Mouse (Mus musculus): ENCODE data around the gene Tmem44. TPM values are rescaled to one million over a fixed set of nuclear protein-coding genes. Genes with fewer than 3 reads are reported as not detected.

Gene Tmem44
- polyA plus RNA-seq (2014; fragmentation: Nextera tagmentation; extraction: Ambion mirVana), result 24.3 and 24.7 TPM in 2 replicates

DNA sequence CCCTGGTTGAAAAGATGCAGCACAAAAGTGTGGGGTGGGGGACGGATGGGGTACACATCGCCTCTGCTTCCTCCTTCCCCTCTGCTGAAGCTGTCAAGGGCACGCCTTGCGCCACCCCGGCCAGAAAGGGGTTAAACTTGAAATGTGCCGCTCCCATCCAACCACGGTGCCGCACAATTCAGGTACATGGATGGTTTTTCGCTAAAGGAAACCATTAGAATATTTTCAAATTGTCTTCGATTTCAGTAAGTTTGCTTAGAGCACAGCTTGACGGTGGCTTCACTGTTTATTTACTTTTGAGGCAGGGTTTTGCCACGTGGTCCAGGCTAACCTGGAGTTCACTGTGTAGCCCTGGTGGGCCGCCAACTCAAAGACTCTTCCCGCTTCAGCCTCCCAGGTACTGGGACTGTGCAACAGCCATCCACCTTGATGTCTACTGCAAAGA is at the start of gene Tmem44:
TSS of gene Tmem44 (minus strand) at position 95 of the 445 bp plus-strand sequence.
- Histone ChIP-seq H3K9me3 (replicated peaks; ENCODE audit: control insufficient read depth, low read length) (no peaks in the 10 kb centered on the region), H3K36me3 (replicated peaks; ENCODE audit: control insufficient read depth, insufficient read depth, low read depth, low read length) (peaks cover 4% of the 10 kb centered on the region; the same call in 1 of the 2 replicates), H3K9ac (replicated peaks; ENCODE audit: low read length) (peak within 1 kb of the TSS; percentile 92), H3K4me2 (ENCODE audit: low read depth, low read length) (peak within 1 kb of the TSS; percentile 74), H3K27me3 (ENCODE audit: control insufficient read depth, insufficient read depth, low read length) (no peaks in the 10 kb centered on the region), H3K4me1 (ENCODE audit: control insufficient read depth, insufficient read depth, low read length) (no peaks in the 10 kb centered on the region), H3K27ac (replicated peaks; ENCODE audit: low read depth, low read length) (no peak within 1 kb of the TSS), H3K4me3 (ENCODE audit: low read depth, low read length) (peak within 1 kb of the TSS; percentile 57)
- ATAC-seq (replicated peaks; ENCODE audit: insufficient number of reproducible peaks, low FRiP score, low TSS enrichment, low read depth), result peak; percentile 67
- 5% methylated on average over 14 of the region's 14 CpGs for WGBS
- peak; percentile 64 for DNase-seq (ENCODE audit: low spot score)

GRCm38 (mm10) chr16:30599491-30600268 is 49.0 kb upstream of the Tmem44 start, which contains the start of gene Fam43a:
Gene Fam43a (plus strand): TSS chr16:30599723.
- Histone ChIP-seq H3K9me3 (replicated peaks; ENCODE audit: control insufficient read depth, low read length) (no peaks in the 10 kb centered on the region), H3K27me3 (ENCODE audit: control insufficient read depth, insufficient read depth, low read length) (peaks cover 3% of the 10 kb centered on the region), H3K27ac (replicated peaks; ENCODE audit: low read depth, low read length) (no peak within 1 kb of the TSS), H3K36me3 (replicated peaks; ENCODE audit: control insufficient read depth, insufficient read depth, low read depth, low read length) (no peaks in the 10 kb centered on the region), H3K9ac (replicated peaks; ENCODE audit: low read length) (peak within 1 kb of the TSS; percentile 70), H3K4me1 (ENCODE audit: control insufficient read depth, insufficient read depth, low read length) (peaks cover 11% of the 10 kb centered on the region), H3K4me3 (ENCODE audit: low read depth, low read length) (peak within 1 kb of the TSS; percentile 66), H3K4me2 (ENCODE audit: low read depth, low read length) (peak within 1 kb of the TSS; percentile 94)
- peak; percentile 90 for DNase-seq (ENCODE audit: low spot score)
- peak; percentile 65 for ATAC-seq (replicated peaks; ENCODE audit: insufficient number of reproducible peaks, low FRiP score, low TSS enrichment, low read depth)
- under 1% methylated on average over 63 of the region's 63 CpGs for WGBS

DNA sequence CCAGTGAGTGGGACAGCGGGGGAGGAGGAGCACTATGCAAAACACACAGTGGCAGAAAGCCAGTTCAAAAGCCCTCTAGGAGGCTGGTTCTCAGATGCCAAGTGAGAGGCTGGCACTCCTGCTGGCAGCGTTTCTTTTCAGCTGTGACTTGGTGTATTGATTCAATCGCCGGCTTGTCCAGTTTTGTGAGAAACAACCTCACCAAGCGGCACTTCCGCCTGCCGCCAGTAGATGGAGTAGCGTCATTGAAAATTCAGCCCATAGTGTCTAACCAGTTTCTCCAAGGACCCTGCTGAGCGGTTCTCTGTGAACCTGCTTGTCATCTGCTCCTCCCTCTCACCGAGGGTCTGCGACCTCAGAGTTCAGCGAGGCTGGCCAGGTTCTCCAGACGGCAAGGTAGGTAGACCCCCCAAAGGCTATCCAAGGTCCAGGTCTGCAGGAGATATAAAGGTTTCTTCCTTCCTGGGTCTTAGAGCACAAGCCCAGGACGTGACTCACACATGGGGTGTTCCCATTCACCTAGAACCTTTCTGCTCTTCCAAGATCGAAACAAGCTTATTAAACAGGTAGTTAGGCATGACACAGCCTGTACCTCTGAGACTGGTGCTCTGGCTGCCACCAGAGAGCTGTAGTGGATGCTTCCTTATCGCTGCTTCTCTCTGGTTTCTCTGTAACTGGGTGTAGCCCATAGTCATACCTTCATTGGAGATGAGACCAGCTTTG is 46.5 kb upstream of the Tmem44 start:
- WGBS, result 11% methylated on average over 16 of the region's 16 CpGs
- no peak overlapping the region for H3K4me2 ChIP-seq (ENCODE audit: low read depth, low read length)
- H3K27ac ChIP-seq (replicated peaks; ENCODE audit: low read depth, low read length), result no peak overlapping the region
- no peak overlapping the region for H3K9ac ChIP-seq (replicated peaks; ENCODE audit: low read length)
- DNase-seq (ENCODE audit: low spot score), result peak; percentile 92
- H3K36me3 ChIP-seq (replicated peaks; ENCODE audit: control insufficient read depth, insufficient read depth, low read depth, low read length), result no peaks in the 10 kb centered on the region
- H3K27me3 ChIP-seq (ENCODE audit: control insufficient read depth, insufficient read depth, low read length), result peaks cover 3% of the 10 kb centered on the region
- ATAC-seq (replicated peaks; ENCODE audit: insufficient number of reproducible peaks, low FRiP score, low TSS enrichment, low read depth), result no peak
- no peaks in the 10 kb centered on the region for H3K9me3 ChIP-seq (replicated peaks; ENCODE audit: control insufficient read depth, low read length)
- H3K4me3 ChIP-seq (ENCODE audit: low read depth, low read length), result no peak overlapping the region
- H3K4me1 ChIP-seq (ENCODE audit: control insufficient read depth, insufficient read depth, low read length), result peaks cover 7% of the 10 kb centered on the region

GRCm38 (mm10) chr16:30595835-30596557 is 45.4 kb upstream of the Tmem44 start:
- DNase-seq (ENCODE audit: low spot score) (no peak), ATAC-seq (replicated peaks; ENCODE audit: insufficient number of reproducible peaks, low FRiP score, low TSS enrichment, low read depth) (no peak)
- Histone ChIP-seq H3K27ac (replicated peaks; ENCODE audit: low read depth, low read length) (no peak overlapping the region), H3K4me2 (ENCODE audit: low read depth, low read length) (no peak overlapping the region), H3K27me3 (ENCODE audit: control insufficient read depth, insufficient read depth, low read length) (peaks cover 3% of the 10 kb centered on the region), H3K4me1 (ENCODE audit: control insufficient read depth, insufficient read depth, low read length) (peaks cover 2% of the 10 kb centered on the region; the same call in 1 of the 2 replicates), H3K36me3 (replicated peaks; ENCODE audit: control insufficient read depth, insufficient read depth, low read depth, low read length) (no peaks in the 10 kb centered on the region), H3K9ac (replicated peaks; ENCODE audit: low read length) (no peak overlapping the region), H3K4me3 (ENCODE audit: low read depth, low read length) (no peak overlapping the region), H3K9me3 (replicated peaks; ENCODE audit: control insufficient read depth, low read length) (no peaks in the 10 kb centered on the region)
- 67% methylated on average over 14 of the region's 14 CpGs for WGBS

DNA sequence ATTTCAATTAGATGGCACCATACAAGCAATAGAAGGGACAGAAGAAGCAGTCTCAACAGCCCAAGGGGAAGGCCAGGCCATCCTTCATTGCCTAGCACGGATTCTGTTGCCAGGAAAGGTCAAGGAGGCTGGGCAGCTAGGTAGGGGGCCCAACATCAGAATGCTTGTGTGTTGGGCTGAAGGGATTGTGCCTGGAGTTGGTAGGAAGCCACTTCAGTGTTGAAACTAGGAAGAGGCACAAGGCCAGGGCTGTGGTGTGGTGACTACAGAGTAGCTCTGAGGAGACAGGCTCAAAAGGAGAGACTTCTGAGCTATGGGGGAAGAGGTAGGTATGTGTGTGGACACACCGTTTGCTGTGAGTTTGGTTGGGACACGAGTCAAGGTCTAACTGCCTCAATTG is 44.7 kb upstream of the Tmem44 start:
- no peaks in the 10 kb centered on the region for H3K9me3 ChIP-seq (replicated peaks; ENCODE audit: control insufficient read depth, low read length)
- no peak overlapping the region for H3K9ac ChIP-seq (replicated peaks; ENCODE audit: low read length)
- peaks cover under 1% of the 10 kb centered on the region; the same call in 1 of the 2 replicates for H3K27me3 ChIP-seq (ENCODE audit: control insufficient read depth, insufficient read depth, low read length)
- H3K4me2 ChIP-seq (ENCODE audit: low read depth, low read length), result no peak overlapping the region
- H3K4me1 ChIP-seq (ENCODE audit: control insufficient read depth, insufficient read depth, low read length), result peaks cover 2% of the 10 kb centered on the region; the same call in 1 of the 2 replicates
- DNase-seq (ENCODE audit: low spot score) (no peak), ATAC-seq (replicated peaks; ENCODE audit: insufficient number of reproducible peaks, low FRiP score, low TSS enrichment, low read depth) (no peak)
- H3K4me3 ChIP-seq (ENCODE audit: low read depth, low read length), result no peak overlapping the region
- no peak overlapping the region for H3K27ac ChIP-seq (replicated peaks; ENCODE audit: low read depth, low read length)
- 57% methylated on average over 3 of the region's 3 CpGs for WGBS
- no peaks in the 10 kb centered on the region for H3K36me3 ChIP-seq (replicated peaks; ENCODE audit: control insufficient read depth, insufficient read depth, low read depth, low read length)

DNA sequence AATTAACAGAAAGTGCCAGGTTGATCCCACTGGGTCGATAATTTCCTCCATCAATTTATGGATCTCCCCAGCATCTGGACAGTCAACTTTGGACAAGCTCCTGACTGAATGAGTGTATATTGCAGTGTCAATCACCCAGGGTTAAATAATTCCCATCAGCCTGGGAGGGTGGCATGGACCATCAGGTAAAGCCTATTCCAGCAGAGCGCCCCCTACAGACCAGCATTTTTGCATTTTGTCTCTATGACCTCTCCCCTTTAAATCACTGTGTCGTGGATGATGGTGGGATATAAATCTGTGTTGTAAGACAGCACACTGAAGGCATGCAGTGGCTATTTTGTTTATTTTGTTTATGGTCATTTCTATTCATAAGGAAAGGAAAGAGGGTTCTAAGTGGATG is 41.3 kb upstream of the Tmem44 start:
- WGBS, result 44% methylated on average over 3 of the region's 3 CpGs
- no peaks in the 10 kb centered on the region for H3K27me3 ChIP-seq (ENCODE audit: control insufficient read depth, insufficient read depth, low read length)

GRCm38 (mm10) chr16:30590264-30591209 is 39.9 kb upstream of the Tmem44 start:
- Histone ChIP-seq H3K36me3 (replicated peaks; ENCODE audit: control insufficient read depth, insufficient read depth, low read depth, low read length) (no peaks in the 10 kb centered on the region; the same call in 1 of the 2 replicates), H3K4me3 (ENCODE audit: low read depth, low read length) (no peak overlapping the region), H3K27me3 (ENCODE audit: control insufficient read depth, insufficient read depth, low read length) (no peaks in the 10 kb centered on the region), H3K27ac (replicated peaks; ENCODE audit: low read depth, low read length) (no peak overlapping the region), H3K4me1 (ENCODE audit: control insufficient read depth, insufficient read depth, low read length) (no peaks in the 10 kb centered on the region), H3K4me2 (ENCODE audit: low read depth, low read length) (no peak overlapping the region), H3K9me3 (replicated peaks; ENCODE audit: control insufficient read depth, low read length) (no peaks in the 10 kb centered on the region), H3K9ac (replicated peaks; ENCODE audit: low read length) (no peak overlapping the region)
- DNase-seq (ENCODE audit: low spot score) (no peak), ATAC-seq (replicated peaks; ENCODE audit: insufficient number of reproducible peaks, low FRiP score, low TSS enrichment, low read depth) (no peak)
- 44% methylated on average over 7 of the region's 7 CpGs for WGBS

More for the DNA sequence above, 41.3 kb upstream of the Tmem44 start:
- no peaks in the 10 kb centered on the region for H3K9me3 ChIP-seq (replicated peaks; ENCODE audit: control insufficient read depth, low read length)
- H3K4me2 ChIP-seq (ENCODE audit: low read depth, low read length), result no peak overlapping the region
- H3K4me3 ChIP-seq (ENCODE audit: low read depth, low read length), result no peak overlapping the region
- H3K36me3 ChIP-seq (replicated peaks; ENCODE audit: control insufficient read depth, insufficient read depth, low read depth, low read length), result no peaks in the 10 kb centered on the region
- H3K4me1 ChIP-seq (ENCODE audit: control insufficient read depth, insufficient read depth, low read length), result no peaks in the 10 kb centered on the region
- ATAC-seq (replicated peaks; ENCODE audit: insufficient number of reproducible peaks, low FRiP score, low TSS enrichment, low read depth) (no peak), DNase-seq (ENCODE audit: low spot score) (no peak)
- H3K9ac ChIP-seq (replicated peaks; ENCODE audit: low read length), result no peak overlapping the region
- H3K27ac ChIP-seq (replicated peaks; ENCODE audit: low read depth, low read length), result no peak overlapping the region
